Mouse (Mus musculus): ENCODE measurements at regions not wholly inside any gene's neighbourhood (a gene's known extent, or its start where the extent isn't known, plus 50 kb on each side); places are given as distances from the start of the nearest gene placed in this dataset.

- no peak for DNase-seq (ENCODE audit: extremely low read depth)
These were observed 137.6 kb downstream of the Ly86 start for GRCm38 (mm10) chr13:37482589-37482988.

DNA sequence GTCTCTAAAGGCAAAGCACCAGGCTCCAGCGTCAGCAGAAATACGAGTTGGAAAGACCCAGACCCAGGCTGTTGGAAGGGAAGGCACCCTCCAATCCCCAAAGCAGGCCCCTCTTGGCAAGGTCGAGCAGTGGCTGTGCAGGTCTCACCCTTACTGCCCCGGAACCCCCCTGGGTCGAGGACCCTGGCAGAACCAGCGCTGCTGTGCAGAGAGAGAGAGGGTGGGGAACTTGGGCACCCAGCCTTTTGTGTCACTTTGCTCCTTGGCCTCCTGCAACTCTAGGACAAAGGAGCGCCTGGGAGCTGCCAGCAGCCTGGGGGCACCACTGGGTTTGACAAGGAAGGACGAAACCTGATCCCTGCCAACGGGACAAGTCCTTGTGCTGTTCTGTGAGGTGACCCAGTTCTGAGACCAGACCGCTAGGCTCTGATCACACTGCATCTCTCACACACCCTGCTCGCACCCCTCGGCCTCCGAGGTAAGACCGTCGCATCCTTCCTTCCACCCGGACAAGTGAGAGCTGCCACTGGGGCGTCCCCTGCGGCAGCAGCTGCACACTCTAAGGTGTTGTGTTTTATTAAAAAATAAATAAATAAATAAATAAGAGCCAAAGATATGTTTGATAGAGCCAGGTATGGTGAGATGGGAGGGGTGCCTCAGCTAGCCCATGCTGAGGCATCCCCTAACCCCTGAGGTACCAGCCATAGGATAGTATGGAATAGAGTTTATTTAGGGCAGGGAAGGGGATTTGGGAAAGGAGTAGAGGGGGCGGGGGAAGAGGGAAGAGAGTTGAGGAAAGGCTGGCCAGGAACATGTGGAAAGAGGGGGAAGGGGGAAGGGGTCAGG, 138.2 kb downstream of the Ly86 start:
- no peaks in the 10 kb centered on the region for H3K9me3 ChIP-seq (replicated peaks; ENCODE audit: low read length)
- no peak for DNase-seq (ENCODE audit: extremely low read depth)
- H3K79me2 ChIP-seq (replicated peaks; ENCODE audit: control insufficient read depth, extremely low read depth, insufficient read depth, poor library complexity, severe bottlenecking): no peaks in the 10 kb centered on the region
- in situ Hi-C loops (cut with MboI; ENCODE audit: low pct_ligation_motif_present, low pct_unique_long_range_greater_than_20kb, low sequenced_read_pairs) (no loop called here), dilution Hi-C loops (cut with MboI; ENCODE audit: extremely low pct_ligation_motif_present, extremely low pct_unique_long_range_greater_than_20kb, low sequenced_read_pairs) (no loop called here)
- H3K27ac ChIP-seq (ENCODE audit: insufficient read depth, low read depth): no peak overlapping the region
- no peaks in the 10 kb centered on the region for H3K27me3 ChIP-seq (replicated peaks)
- no peak overlapping the region for H3K4me2 ChIP-seq (ENCODE audit: insufficient read depth, low read depth, poor library complexity, severe bottlenecking)
- no peaks in the 10 kb centered on the region for H3K4me1 ChIP-seq (ENCODE audit: control insufficient read depth in 1 of 2, insufficient read depth in 2 of 2)
- H3K4me3 ChIP-seq (replicated peaks in 1 of 3; ENCODE audit: low read depth in 2 of 3, low read length in 2 of 3, poor library complexity in 1 of 3): no peak overlapping the region
- TF ChIP-seq EP300 (IDR thresholded peaks at IDR 0.05; ENCODE audit: low read length) (no peak), SIN3A (IDR thresholded peaks at IDR 0.05; ENCODE audit: low read length) (no peak), IRF4 (IDR thresholded peaks at IDR 0.05; ENCODE audit: low read depth, low read length) (no peak), HCFC1 (IDR thresholded peaks at IDR 0.05; ENCODE audit: low read depth, low read length) (no peak), JUN (IDR thresholded peaks at IDR 0.05; ENCODE audit: insufficient read depth, low read depth, low read length) (no peak), RAD21 (IDR thresholded peaks at IDR 0.05; ENCODE audit: low read depth, low read length) (no peak), MEF2A (IDR thresholded peaks at IDR 0.05; ENCODE audit: borderline replicate concordance, low read depth, low read length) (no peak), BHLHE40 (IDR thresholded peaks at IDR 0.05; ENCODE audit: low read depth, low read length) (no peak), NELFE (IDR thresholded peaks at IDR 0.05; ENCODE audit: low read depth, low read length) (no peak), MAFK (IDR thresholded peaks at IDR 0.05; ENCODE audit: insufficient replicate concordance, low read length) (no peak), USF1 (IDR thresholded peaks at IDR 0.05; ENCODE audit: low read depth, low read length) (no peak), USF2 (conservative IDR thresholded peaks at IDR 0.05; ENCODE audit: low read depth, low read length) (no peak), NRF1 (IDR thresholded peaks at IDR 0.05; ENCODE audit: low read depth, low read length) (no peak), ZKSCAN1 (IDR thresholded peaks at IDR 0.05; ENCODE audit: borderline replicate concordance, low read depth, low read length) (no peak), KAT2A (IDR thresholded peaks at IDR 0.05; ENCODE audit: insufficient replicate concordance, low read length) (no peak), POLR2A (IDR thresholded peaks at IDR 0.05; ENCODE audit: low read depth, low read length) (no peak), MAX (IDR thresholded peaks at IDR 0.05; ENCODE audit: low read length) (no peak), MXI1 (IDR thresholded peaks at IDR 0.05; ENCODE audit: low read depth, low read length) (no peak), JUND (conservative IDR thresholded peaks at IDR 0.05; ENCODE audit: low read depth, low read length) (no peak)
- H3K36me3 ChIP-seq (replicated peaks in 1 of 2; ENCODE audit: control insufficient read depth in 1 of 2, insufficient read depth in 1 of 2, low read length in 1 of 2): no peaks in the 10 kb centered on the region
- H3K9ac ChIP-seq (ENCODE audit: insufficient read depth, low read depth): no peak overlapping the region

More at GRCm38 (mm10) chr13:37482589-37482988, 137.6 kb downstream of the Ly86 start:
- Histone ChIP-seq H3K27me3 (replicated peaks) (no peaks in the 10 kb centered on the region), H3K9me3 (replicated peaks; ENCODE audit: low read length) (no peaks in the 10 kb centered on the region), H3K4me1 (ENCODE audit: control insufficient read depth in 1 of 2, insufficient read depth in 2 of 2) (no peaks in the 10 kb centered on the region), H3K36me3 (replicated peaks in 1 of 2; ENCODE audit: control insufficient read depth in 1 of 2, insufficient read depth in 1 of 2, low read length in 1 of 2) (no peaks in the 10 kb centered on the region), H3K4me2 (ENCODE audit: insufficient read depth, low read depth, poor library complexity, severe bottlenecking) (no peak overlapping the region), H3K79me2 (replicated peaks; ENCODE audit: control insufficient read depth, extremely low read depth, insufficient read depth, poor library complexity, severe bottlenecking) (no peaks in the 10 kb centered on the region), H3K9ac (ENCODE audit: insufficient read depth, low read depth) (no peak overlapping the region), H3K4me3 (replicated peaks in 1 of 3; ENCODE audit: low read depth in 2 of 3, low read length in 2 of 3, poor library complexity in 1 of 3) (no peak overlapping the region), H3K27ac (ENCODE audit: insufficient read depth, low read depth) (no peak overlapping the region)
- TF ChIP-seq CHD2 (IDR thresholded peaks at IDR 0.05; ENCODE audit: low read length) (no peak), USF1 (IDR thresholded peaks at IDR 0.05; ENCODE audit: low read depth, low read length) (no peak), MAFK (IDR thresholded peaks at IDR 0.05; ENCODE audit: insufficient replicate concordance, low read length) (no peak), PAX5 (IDR thresholded peaks at IDR 0.05; ENCODE audit: low read length) (no peak), CTCF (conservative IDR thresholded peaks at IDR 0.05 in 1 of 2, IDR thresholded peaks at IDR 0.05 in 1 of 2; ENCODE audit: low read depth in 2 of 2, low read length in 2 of 2) (peak in 1 of 2 experiments; percentile 32; a peak in 2 of 4 replicates), NELFE (IDR thresholded peaks at IDR 0.05; ENCODE audit: low read depth, low read length) (no peak), USF2 (conservative IDR thresholded peaks at IDR 0.05; ENCODE audit: low read depth, low read length) (no peak), ZC3H11A (IDR thresholded peaks at IDR 0.05; ENCODE audit: low read depth, low read length) (no peak), MYC (IDR thresholded peaks at IDR 0.05; ENCODE audit: low read depth, low read length) (no peak), ETS1 (conservative IDR thresholded peaks at IDR 0.05; ENCODE audit: low read depth, low read length) (no peak), E2F4 (IDR thresholded peaks at IDR 0.05; ENCODE audit: insufficient replicate concordance, low read depth, low read length) (no peak), UBTF (IDR thresholded peaks at IDR 0.05; ENCODE audit: low read depth, low read length) (no peak), RAD21 (IDR thresholded peaks at IDR 0.05; ENCODE audit: low read depth, low read length) (peak; percentile 31)
- dilution Hi-C loops (cut with MboI; ENCODE audit: extremely low pct_ligation_motif_present, extremely low pct_unique_long_range_greater_than_20kb, low sequenced_read_pairs): no loop called here
- in situ Hi-C loops (cut with MboI; ENCODE audit: low pct_ligation_motif_present, low pct_unique_long_range_greater_than_20kb, low sequenced_read_pairs): no loop called here
